Mouse (Mus musculus): ENCODE measurements at regions not wholly inside any gene's neighbourhood (a gene's known extent, or its start where the extent isn't known, plus 50 kb on each side); places are given as distances from the start of the nearest gene placed in this dataset.

GRCm38 (mm10) chr3:142984547-142984946 is 102.7 kb upstream of the Pkn2 start:
- TF ChIP-seq CTCF (IDR thresholded peaks at IDR 0.05), result no peak
- no peak for TF ChIP-seq EP300 (IDR thresholded peaks at IDR 0.05)

All from lung, postnatal 0 days (tissue).